Mouse (Mus musculus) midbrain, embryonic 16.5 days (tissue): ENCODE measurements at regions not wholly inside any gene's neighbourhood (a gene's known extent, or its start where the extent isn't known, plus 50 kb on each side); places are given as distances from the start of the nearest gene placed in this dataset.

Source experiments
- ATAC-seq: fragments of 200-750 bp; cut with Nextera tagmentation; 2 replicates; pipeline ENCODE4 v1.8.0; 2017; ENCODE audit warnings: moderate TSS enrichment
- H3K27ac ChIP-seq: fragments of 300-500 bp; sonication (generic); 2 replicates; pipeline ENCODE4 v1.5.1; 2014; ENCODE audit warnings: mild to moderate bottlenecking, low read length, mixed read lengths
- H3K27me3 ChIP-seq: fragments of 300-500 bp; sonication (generic); 2 replicates; pipeline ENCODE4 v1.6.1; 2014; ENCODE audit warnings: low read depth, low read length, mixed read lengths; ENCODE audit not compliant: control insufficient read depth, insufficient read depth
- H3K36me3 ChIP-seq: fragments of 300-500 bp; sonication (generic); 2 replicates; pipeline ENCODE4 v1.6.1; 2014; ENCODE audit warnings: mild to moderate bottlenecking, low read length, moderate library complexity, mixed read lengths; ENCODE audit not compliant: control insufficient read depth, insufficient read depth
- H3K4me1 ChIP-seq: fragments of 300-500 bp; sonication (generic); 2 replicates; pipeline ENCODE4 v1.6.1; 2014; ENCODE audit warnings: mild to moderate bottlenecking, low read length, mixed read lengths; ENCODE audit not compliant: control insufficient read depth, insufficient read depth
- H3K4me2 ChIP-seq: fragments of 300-500 bp; sonication (generic); 2 replicates; pipeline ENCODE4 v1.6.1; 2014; ENCODE audit warnings: mild to moderate bottlenecking, low read length, mixed read lengths
- H3K4me3 ChIP-seq: fragments of 300-500 bp; sonication (generic); 2 replicates; pipeline ENCODE4 v1.5.1; 2014; ENCODE audit warnings: low read depth, mild to moderate bottlenecking, low read length, moderate library complexity, mixed read lengths
- H3K9ac ChIP-seq: fragments of 300-500 bp; sonication (generic); 2 replicates; pipeline ENCODE4 v1.6.1; 2014; ENCODE audit warnings: low read depth, low read length, mixed read lengths
- H3K9me3 ChIP-seq: fragments of 300-500 bp; sonication (generic); replicated peaks from 2 replicates; pipeline ENCODE4 v1.6.1; 2014; ENCODE audit warnings: mild to moderate bottlenecking, low read length, mixed read lengths; ENCODE audit not compliant: control insufficient read depth, poor library complexity, severe bottlenecking
- WGBS: fragments of 180-500 bp; shearing (Covaris S2); extraction: QIAGEN DNeasy Blood & Tissue Kit; methylation state at CpG from one replicate; pipeline ENCODE4 v1.1.7; 2014; 5-methylcytosine and 5-hydroxymethylcytosine counted together

GRCm38 (mm10) chr7:137611891-137612522 lies 174.6 kb downstream of the Glrx3 start:
- Histone ChIP-seq H3K4me1 (no peaks in the 10 kb centered on the region), H3K9ac (no peak overlapping the region), H3K4me3 (no peak overlapping the region), H3K4me2 (no peak overlapping the region), H3K27me3 (no peaks in the 10 kb centered on the region), H3K27ac (no peak overlapping the region), H3K36me3 (no peaks in the 10 kb centered on the region), H3K9me3 (no peaks in the 10 kb centered on the region)
- ATAC-seq = no peak
- 72% methylated on average over 7 of the region's 7 CpGs for WGBS

DNA sequence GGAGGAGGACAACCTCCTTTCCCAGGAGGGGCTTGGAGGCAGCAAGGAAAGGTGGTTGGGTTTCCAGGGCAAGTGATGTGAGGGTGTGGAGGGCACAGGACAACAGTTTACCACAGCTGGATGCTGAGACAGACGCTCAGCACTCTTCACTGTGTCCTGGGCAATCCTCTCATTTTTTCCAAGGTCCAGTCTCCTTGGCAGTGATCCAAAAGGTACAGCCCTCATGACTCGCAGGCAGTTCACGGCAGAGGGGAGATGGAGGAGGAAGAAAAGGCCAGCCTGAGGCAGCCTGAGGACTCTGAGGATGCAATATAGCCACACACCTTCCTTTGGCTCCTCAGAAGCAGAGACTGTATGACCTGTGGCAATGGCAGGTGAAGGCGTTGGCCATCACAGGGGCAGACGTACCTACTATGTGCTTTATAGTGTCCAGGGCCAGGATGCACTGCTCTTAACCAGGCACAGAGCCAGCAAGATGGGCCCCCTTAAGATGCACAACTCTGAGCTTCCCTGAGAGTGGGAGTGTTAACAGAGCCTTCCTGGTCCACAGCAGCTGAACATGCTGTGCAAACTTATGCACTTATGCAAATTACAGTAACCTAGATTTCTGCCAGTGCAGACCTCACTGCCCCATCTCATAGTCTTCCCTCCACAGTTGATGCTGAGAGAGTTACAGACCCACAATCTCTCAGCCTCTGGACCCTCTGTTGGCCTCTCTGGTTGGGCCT lies 181.2 kb downstream of the Glrx3 start:
- Histone ChIP-seq H3K9ac (no peak overlapping the region), H3K4me1 (no peaks in the 10 kb centered on the region), H3K27ac (no peak overlapping the region), H3K4me2 (no peak overlapping the region), H3K4me3 (no peak overlapping the region), H3K27me3 (no peaks in the 10 kb centered on the region), H3K9me3 (no peaks in the 10 kb centered on the region), H3K36me3 (no peaks in the 10 kb centered on the region)
- no peak for ATAC-seq
- 57% methylated on average over 5 of the region's 5 CpGs for WGBS

GRCm38 (mm10) chr7:137619286-137619789 lies 181.9 kb downstream of the Glrx3 start:
- H3K36me3 ChIP-seq = no peaks in the 10 kb centered on the region
- WGBS = 75% methylated on average over 6 of the region's 6 CpGs
- H3K4me2 ChIP-seq = no peak overlapping the region
- H3K9ac ChIP-seq = no peak overlapping the region
- no peaks in the 10 kb centered on the region for H3K27me3 ChIP-seq
- no peak overlapping the region for H3K4me3 ChIP-seq
- H3K27ac ChIP-seq = no peak overlapping the region
- ATAC-seq = no peak
- no peaks in the 10 kb centered on the region for H3K9me3 ChIP-seq
- H3K4me1 ChIP-seq = no peaks in the 10 kb centered on the region

GRCm38 (mm10) chr7:137628266-137628665 lies 190.9 kb downstream of the Glrx3 start:
- 88% methylated on average over 3 of the region's 3 CpGs for WGBS
- Histone ChIP-seq H3K9me3 (no peaks in the 10 kb centered on the region), H3K4me3 (no peak overlapping the region), H3K9ac (no peak overlapping the region), H3K4me2 (no peak overlapping the region), H3K36me3 (no peaks in the 10 kb centered on the region), H3K4me1 (no peaks in the 10 kb centered on the region), H3K27me3 (no peaks in the 10 kb centered on the region), H3K27ac (no peak overlapping the region)
- ATAC-seq = no peak

- ATAC-seq = no peak
- H3K4me2 ChIP-seq = no peak overlapping the region
- no peaks in the 10 kb centered on the region for H3K4me1 ChIP-seq
- H3K27me3 ChIP-seq = no peaks in the 10 kb centered on the region
- no peak overlapping the region for H3K4me3 ChIP-seq
- no peak overlapping the region for H3K9ac ChIP-seq
- H3K27ac ChIP-seq = no peak overlapping the region
- WGBS = 95% methylated on average over 5 of the region's 5 CpGs
- H3K36me3 ChIP-seq = no peaks in the 10 kb centered on the region
- no peaks in the 10 kb centered on the region for H3K9me3 ChIP-seq
Measured at GRCm38 (mm10) chr7:137629540-137629939, 192.1 kb downstream of the Glrx3 start.

DNA sequence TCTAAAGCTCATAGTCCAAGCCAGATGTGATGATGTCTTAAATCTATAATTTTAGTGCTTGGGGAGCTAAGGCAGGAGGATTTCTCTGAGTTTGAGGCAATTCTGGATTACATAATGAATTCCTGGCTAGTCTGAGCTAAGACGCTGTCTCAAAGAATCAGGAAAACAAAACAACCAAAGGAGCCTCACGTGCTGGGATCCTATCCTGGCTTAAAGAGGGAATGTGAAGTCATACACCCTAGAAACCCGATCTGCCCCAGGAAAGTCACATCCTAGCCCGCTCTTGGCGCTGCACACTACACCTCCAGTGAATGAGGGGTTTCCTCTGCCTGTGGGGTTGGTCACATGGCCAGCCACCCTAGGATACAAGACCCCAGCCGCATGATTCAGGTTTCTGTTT lies 211.2 kb downstream of the Glrx3 start:
- ATAC-seq = no peak
- Histone ChIP-seq H3K27me3 (no peaks in the 10 kb centered on the region), H3K9me3 (no peaks in the 10 kb centered on the region), H3K27ac (no peak overlapping the region), H3K4me2 (no peak overlapping the region), H3K4me1 (no peaks in the 10 kb centered on the region; the same call in 1 of the 2 replicates), H3K36me3 (no peaks in the 10 kb centered on the region), H3K9ac (no peak overlapping the region), H3K4me3 (no peak overlapping the region)
- WGBS = 58% methylated on average over 6 of the region's 6 CpGs

DNA sequence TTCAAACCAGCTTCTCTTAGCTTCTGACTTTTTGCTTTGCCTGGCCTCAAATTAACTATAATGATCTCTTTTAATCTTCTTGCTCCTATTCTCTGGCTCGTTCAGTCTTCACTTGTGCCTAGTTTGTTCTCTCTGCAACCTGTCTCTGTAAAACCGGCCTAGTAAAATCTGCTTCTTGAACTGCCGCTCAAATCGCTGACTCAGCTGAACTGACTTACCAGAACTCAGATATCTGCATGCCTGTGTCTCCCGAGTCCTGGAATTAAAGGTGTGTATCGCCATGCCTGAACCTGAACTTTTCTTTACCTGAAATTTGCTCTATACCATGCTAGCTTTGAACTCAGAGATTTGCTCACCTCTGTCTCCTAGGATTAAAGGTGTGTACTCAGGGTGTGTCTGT lies 212.2 kb downstream of the Glrx3 start:
- no peak for ATAC-seq
- no peaks in the 10 kb centered on the region for H3K36me3 ChIP-seq
- H3K4me3 ChIP-seq = no peak overlapping the region
- no peaks in the 10 kb centered on the region for H3K27me3 ChIP-seq
- H3K9ac ChIP-seq = no peak overlapping the region
- no peak overlapping the region for H3K4me2 ChIP-seq
- H3K9me3 ChIP-seq = no peaks in the 10 kb centered on the region
- 79% methylated on average over 6 of the region's 6 CpGs for WGBS
- no peak overlapping the region for H3K27ac ChIP-seq
- H3K4me1 ChIP-seq = no peaks in the 10 kb centered on the region; the same call in 1 of the 2 replicates

DNA sequence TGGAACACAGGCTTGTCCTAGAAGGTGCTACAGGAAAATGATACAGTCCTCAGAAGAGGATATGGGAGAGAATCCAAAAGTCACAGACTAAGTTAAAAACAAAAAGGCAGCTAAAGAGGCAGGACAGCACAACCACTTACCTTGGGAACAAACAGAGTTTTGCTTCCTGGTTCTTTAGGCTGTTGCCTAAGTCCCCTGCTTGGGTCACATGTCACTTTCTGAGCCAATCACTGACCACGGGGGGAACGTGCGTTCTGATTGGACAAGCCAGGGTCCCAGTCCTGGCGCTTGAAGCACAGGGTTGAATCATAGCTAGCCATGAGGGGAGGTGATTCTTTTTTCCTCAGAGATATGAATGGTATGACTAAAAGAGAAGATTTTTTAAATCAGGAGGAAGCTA lies 216.4 kb downstream of the Glrx3 start:
- H3K36me3 ChIP-seq = no peaks in the 10 kb centered on the region
- no peaks in the 10 kb centered on the region for H3K9me3 ChIP-seq
- 93% methylated on average over 4 of the region's 4 CpGs for whole genome bisulfite sequencing
- no peak overlapping the region for H3K4me3 ChIP-seq
- H3K27me3 ChIP-seq = no peaks in the 10 kb centered on the region
- H3K27ac ChIP-seq = no peak overlapping the region
- H3K4me2 ChIP-seq = no peak overlapping the region
- H3K9ac ChIP-seq = no peak overlapping the region
- ATAC-seq = no peak
- H3K4me1 ChIP-seq = no peaks in the 10 kb centered on the region; the same call in 1 of the 2 replicates

- no peak overlapping the region for H3K4me3 ChIP-seq
- H3K27me3 ChIP-seq = no peaks in the 10 kb centered on the region
- H3K27ac ChIP-seq = no peak overlapping the region
- no peak overlapping the region for H3K4me2 ChIP-seq
- no peak for ATAC-seq
- WGBS = 95% methylated on average over 2 of the region's 2 CpGs
- no peaks in the 10 kb centered on the region for H3K9me3 ChIP-seq
- H3K9ac ChIP-seq = no peak overlapping the region
- no peaks in the 10 kb centered on the region for H3K4me1 ChIP-seq
- no peaks in the 10 kb centered on the region for H3K36me3 ChIP-seq
Measured at GRCm38 (mm10) chr7:137667165-137667564, 229.8 kb downstream of the Glrx3 start.
